Mouse (Mus musculus) cortical plate, adult 2 months (tissue): ENCODE results near the gene Phactr1.

Source experiments
- CTCF ChIP-seq: fragments of 200-500 bp; IDR thresholded peaks from 2 replicates; pipeline ENCODE4 v1.5.1; 2011; ENCODE audit warnings: mild to moderate bottlenecking, control low read depth, low read length; ENCODE audit not compliant: insufficient read depth; ENCODE audit errors: extremely low read depth
- POLR2A ChIP-seq: fragments of 200-500 bp; IDR thresholded peaks from 2 replicates; pipeline ENCODE4 v1.6.1; 2011; ENCODE audit warnings: mild to moderate bottlenecking, low read length, control low read depth; ENCODE audit not compliant: insufficient read depth; ENCODE audit errors: extremely low read depth

DNA sequence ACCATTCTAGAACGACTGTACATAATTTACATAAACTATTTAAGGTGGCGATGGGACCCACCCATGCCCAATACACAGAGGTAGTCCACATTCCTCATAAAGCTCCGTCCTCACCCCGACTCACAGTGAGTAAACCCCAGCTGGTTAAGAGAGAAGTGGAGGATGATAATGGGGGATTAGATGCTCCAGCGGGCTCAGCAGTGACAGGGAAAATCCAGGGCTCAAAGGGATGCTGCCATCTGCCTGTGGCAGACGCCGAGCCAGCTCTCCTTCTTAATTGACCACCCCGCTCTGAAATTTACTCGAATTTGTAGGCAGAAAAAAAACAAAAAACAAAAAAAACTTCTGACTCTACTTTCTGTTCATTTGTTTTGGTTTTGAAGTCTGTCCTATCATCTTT lies 487.3 kb downstream of the Phactr1 start:
- TF ChIP-seq CTCF: no peak
- no peak for TF ChIP-seq POLR2A
